In genomic region chr2:30655746-30656145, GRCm38 (mm10) we compare ENCODE assay signal across 18 mouse cellular contexts.
DNase-seq lines count a peak whose midpoint lies in the region; ATAC-seq and TF ChIP-seq lines count a peak whose summit lies in the region.
"Had no signal": no experiment of that assay in that cellular context is flagged by ENCODE, and none has a peak within 500 bp of the region (broad histone marks: within the 10 kb centered on the region; RNA-seq: fewer than 3 reads in every experiment).

No protein-coding gene starts in this region.

- no peak overlapping the region for H3K4me3 ChIP-seq in heart, adult 2 months
- no peak overlapping the region for H3K4me3 ChIP-seq in kidney, embryonic 16.5 days (ENCODE audit: low read length)
- H3K4me3 ChIP-seq in embryonic facial prominence, embryonic 10.5 days: no peak overlapping the region
- H3K4me3 ChIP-seq in midbrain, embryonic 13.5 days (replicated peaks): no peak overlapping the region
- H3K4me3 ChIP-seq: heart, embryonic 15.5 days; liver, embryonic 15.5 days; neural tube, embryonic 12.5 days had no signal

- no peak overlapping the region for H3K4me2 ChIP-seq in kidney, embryonic 16.5 days (replicated peaks; ENCODE audit: low read depth, low read length)
- no peak overlapping the region for H3K4me2 ChIP-seq in midbrain, embryonic 13.5 days (replicated peaks)
- H3K4me2 ChIP-seq: heart, embryonic 15.5 days; liver, embryonic 15.5 days; neural tube, embryonic 12.5 days had no signal

- no peaks in the 10 kb centered on the region for H3K36me3 ChIP-seq in heart, adult 2 months (ENCODE audit: control insufficient read depth, insufficient read depth, low read length)
- H3K36me3 ChIP-seq in kidney, embryonic 16.5 days (ENCODE audit: insufficient read depth, low read length): no peaks in the 10 kb centered on the region
- H3K36me3 ChIP-seq in embryonic facial prominence, embryonic 10.5 days (replicated peaks): no peaks in the 10 kb centered on the region
- H3K36me3 ChIP-seq in midbrain, embryonic 13.5 days: no peaks in the 10 kb centered on the region
- H3K36me3 ChIP-seq: heart, embryonic 15.5 days; liver, embryonic 15.5 days; neural tube, embryonic 12.5 days had no signal

- no peaks in the 10 kb centered on the region for H3K9me3 ChIP-seq in kidney, embryonic 16.5 days (ENCODE audit: low read length)
- no peaks in the 10 kb centered on the region for H3K9me3 ChIP-seq in embryonic facial prominence, embryonic 10.5 days
- H3K9me3 ChIP-seq in midbrain, embryonic 13.5 days: no peaks in the 10 kb centered on the region
- H3K9me3 ChIP-seq: heart, embryonic 15.5 days; liver, embryonic 15.5 days; neural tube, embryonic 12.5 days had no signal

- H3K27me3 ChIP-seq in heart, adult 2 months (ENCODE audit: control insufficient read depth, insufficient read depth, low read length): no peaks in the 10 kb centered on the region
- no peaks in the 10 kb centered on the region for H3K27me3 ChIP-seq in kidney, embryonic 16.5 days (ENCODE audit: insufficient read depth, low read length)
- no peaks in the 10 kb centered on the region for H3K27me3 ChIP-seq in embryonic facial prominence, embryonic 10.5 days (replicated peaks; ENCODE audit: low read depth, poor library complexity, severe bottlenecking)
- H3K27me3 ChIP-seq in midbrain, embryonic 13.5 days: no peaks in the 10 kb centered on the region
- H3K27me3 ChIP-seq: heart, embryonic 15.5 days had no signal

- no peak for ATAC-seq in kidney, embryonic 16.5 days (ENCODE audit: low FRiP score, low TSS enrichment)
- ATAC-seq in midbrain, embryonic 13.5 days: no peak

- no peak for TF ChIP-seq POLR2A in heart, adult 2 months (IDR thresholded peaks at IDR 0.05; ENCODE audit: insufficient read depth, low read depth, low read length)

- intact Hi-C loops in heart, adult 2 months (cut with DNase I): loop anchor here (5.0 kb wide), 1 partner anchor 57 kb away; no protein-coding TSS in a partner anchor

- 89% methylated on average over 5 of the region's 5 CpGs for WGBS in heart, adult 2 months
- 83% methylated on average over 5 of the region's 5 CpGs for WGBS in kidney, embryonic 16.5 days
- WGBS in embryonic facial prominence, embryonic 10.5 days: 87% methylated on average over 5 of the region's 5 CpGs
- 86% methylated on average over 5 of the region's 5 CpGs for WGBS in midbrain, embryonic 13.5 days

- TF ChIP-seq EP300 in heart, adult 2 months (IDR thresholded peaks at IDR 0.05; ENCODE audit: insufficient read depth, low read depth, low read length): no peak

- H3K4me1 ChIP-seq in heart, adult 2 months (ENCODE audit: control insufficient read depth, insufficient read depth, low read length): peaks cover 26% of the 10 kb centered on the region
- H3K4me1 ChIP-seq in kidney, embryonic 16.5 days (ENCODE audit: insufficient read depth, low read length): peaks cover 73% of the 10 kb centered on the region
- peaks cover 92% of the 10 kb centered on the region for H3K4me1 ChIP-seq in embryonic facial prominence, embryonic 10.5 days
- peaks cover 97% of the 10 kb centered on the region for H3K4me1 ChIP-seq in midbrain, embryonic 13.5 days (replicated peaks)

- no peak overlapping the region for H3K27ac ChIP-seq in heart, adult 2 months
- H3K27ac ChIP-seq in kidney, embryonic 16.5 days (ENCODE audit: low read length): no peak overlapping the region
- peak overlapping the region; percentile 98 for H3K27ac ChIP-seq in embryonic facial prominence, embryonic 10.5 days (replicated peaks)
- peak overlapping the region; percentile 100; the same call in 1 of the 2 replicates for H3K27ac ChIP-seq in midbrain, embryonic 13.5 days
- H3K27ac ChIP-seq: heart, embryonic 15.5 days; liver, embryonic 15.5 days; neural tube, embryonic 12.5 days had no signal

- peak; percentile 83 for DNase-seq in heart, adult 11 months
- no peak for DNase-seq in heart, adult 2 months
- DNase-seq in kidney, postnatal 14 days: no peak
- DNase-seq in embryonic facial prominence, embryonic 10.5 days (ENCODE audit: low spot score): no peak
- DNase-seq in cerebellum, adult 18-20 months: no peak
- no peak for DNase-seq in natural killer cell, adult 2 months (ENCODE audit: low spot score in 2 of 2)
- DNase-seq: adrenal gland, postnatal 10 days; cerebellum, adult 11 months; cerebellum, postnatal 36 days; kidney, adult 8-10 months; lung, postnatal 10 days; right cerebral cortex, postnatal 25 days; thymus, postnatal 25 days had no signal

- TF ChIP-seq CTCF in heart, adult 2 months (IDR thresholded peaks at IDR 0.05): no peak

- no peaks in the 10 kb centered on the region for H3K79me2 ChIP-seq in heart, adult 2 months (replicated peaks; ENCODE audit: control insufficient read depth, insufficient read depth, low read length)

- no peak overlapping the region for H3K9ac ChIP-seq in heart, adult 2 months (ENCODE audit: low read depth, low read length)
- H3K9ac ChIP-seq in kidney, embryonic 16.5 days (replicated peaks; ENCODE audit: low read length): peak overlapping the region; percentile 7; the same call in 1 of the 2 replicates
- H3K9ac ChIP-seq in midbrain, embryonic 13.5 days (replicated peaks): no peak overlapping the region
- H3K9ac ChIP-seq: heart, embryonic 15.5 days; liver, embryonic 15.5 days; neural tube, embryonic 12.5 days had no signal

Comparison
In these comparisons a context has a peak if more than half of its experiments do, and no peak if none do; other contexts are left out.
1. H3K27ac ChIP-seq: peak in embryonic facial prominence, embryonic 10.5 days (single experiment) and midbrain, embryonic 13.5 days (single experiment); none in heart, adult 2 months (single experiment) and kidney, embryonic 16.5 days (single experiment).